22 mouse cellular contexts compared by ENCODE assay signal in genomic region chr3:49699951-49700350, GRCm38 (mm10).
"Had no signal": no experiment of that assay in that cellular context is flagged by ENCODE, and none has a peak within 500 bp of the region (broad histone marks: within the 10 kb centered on the region; RNA-seq: fewer than 3 reads in every experiment).

No protein-coding gene starts in this region.

- H3K27me3 ChIP-seq: limb, embryonic 12.5 days; limb, embryonic 15.5 days; megakaryocyte, embryonic 14.5 days; stomach, embryonic 15.5 days had no signal

- H3K4me1 ChIP-seq: limb, embryonic 12.5 days; limb, embryonic 15.5 days; megakaryocyte, embryonic 14.5 days; stomach, embryonic 15.5 days had no signal

- ATAC-seq: liver, postnatal 0 days; lung, postnatal 0 days had no signal

- H3K9me3 ChIP-seq: limb, embryonic 12.5 days; limb, embryonic 15.5 days; megakaryocyte, embryonic 14.5 days; stomach, embryonic 15.5 days had no signal

- H3K4me3 ChIP-seq: layer of hippocampus, adult 2 months; left cerebral cortex, adult 2 months; limb, embryonic 12.5 days; limb, embryonic 15.5 days; megakaryocyte, embryonic 14.5 days; stomach, embryonic 15.5 days had no signal

- DNase-seq: kidney, adult 2 months; kidney, postnatal 25 days; layer of hippocampus, postnatal 36 days; liver, postnatal 0 days; lung, embryonic 14.5 days; lung, postnatal 36 days; midbrain, embryonic 14.5 days; right cerebral cortex, adult 18-20 months; right cerebral cortex, postnatal 14 days; spleen, adult 18-20 months; thymus, postnatal 25 days had no signal

- H3K36me3 ChIP-seq: limb, embryonic 12.5 days; limb, embryonic 15.5 days; stomach, embryonic 15.5 days had no signal

- H3K4me2 ChIP-seq: limb, embryonic 12.5 days; limb, embryonic 15.5 days; liver, embryonic 11.5 days; lung, embryonic 14.5 days; midbrain, embryonic 11.5 days; stomach, embryonic 15.5 days had no signal

- H3K9ac ChIP-seq: limb, embryonic 12.5 days; limb, embryonic 15.5 days; liver, embryonic 14.5 days; liver, postnatal 0 days; lung, embryonic 14.5 days; stomach, embryonic 15.5 days had no signal

- H3K27ac ChIP-seq: kidney, postnatal 0 days; layer of hippocampus, adult 2 months; left cerebral cortex, adult 2 months; limb, embryonic 12.5 days; limb, embryonic 15.5 days; liver, embryonic 14.5 days; stomach, embryonic 15.5 days had no signal
